Mouse (Mus musculus) ES-Bruce4 (cell line): ENCODE results near the gene Gm7271.

ENCODE experiments used
- EP300 ChIP-seq: IDR thresholded peaks from 2 replicates; pipeline ENCODE4 v1.6.1; 2011; ENCODE audit warnings: low read depth, low read length; ENCODE audit not compliant: insufficient read depth
- POLR2A ChIP-seq: IDR thresholded peaks from one replicate; pipeline ENCODE4 v1.8.1; 2011; ENCODE audit warnings: low read length; ENCODE audit not compliant: insufficient read depth

- no peak for TF ChIP-seq POLR2A
- TF ChIP-seq EP300, result no peak
These were observed 81.5 kb downstream of the Gm7271 start for GRCm38 (mm10) chr5:76565321-76565720.
